Mouse (Mus musculus): ENCODE data around the gene Adamts14. TPM values are rescaled to one million over a fixed set of nuclear protein-coding genes. Genes with fewer than 3 reads are reported as not detected.
A peak's percentile ranks its signal among the peaks of the same experiment; 100 is the strongest.

The Adamts14 gene
- total RNA-seq, 1 experiment from 2014 or later: 2.8 TPM

GRCm38 (mm10) chr10:61275669-61276110 is 2.5 kb upstream of the Adamts14 start:
- DNase-seq: no peak

- no peak for DNase-seq
Measured at GRCm38 (mm10) chr10:61274532-61274931, 1.3 kb upstream of the Adamts14 start.

- no peak for DNase-seq
Measured at GRCm38 (mm10) chr10:61273844-61274215, 592 bp upstream of the Adamts14 start.

GRCm38 (mm10) chr10:61272631-61273030 is 607 bp downstream of the Adamts14 start:
- DNase-seq: no peak

- no peak for DNase-seq
Measured at GRCm38 (mm10) chr10:61272089-61272626, 1.1 kb downstream of the Adamts14 start.

- no peak for DNase-seq
Measured at GRCm38 (mm10) chr10:61267378-61267777, 5.9 kb downstream of the Adamts14 start.

- no peak for DNase-seq
Measured at GRCm38 (mm10) chr10:61263606-61264005, 9.6 kb downstream of the Adamts14 start.

- DNase-seq: no peak
Measured at GRCm38 (mm10) chr10:61261229-61262156, 11.7 kb downstream of the Adamts14 start.

- no peak for DNase-seq
Measured at GRCm38 (mm10) chr10:61258131-61258530, 15.1 kb downstream of the Adamts14 start.

GRCm38 (mm10) chr10:61256665-61257064 is 16.6 kb downstream of the Adamts14 start:
- no peak for DNase-seq

GRCm38 (mm10) chr10:61255190-61255589 is 18.0 kb downstream of the Adamts14 start:
- no peak for DNase-seq

- DNase-seq: peak; percentile 28
Measured at GRCm38 (mm10) chr10:61254761-61255160, 18.5 kb downstream of the Adamts14 start.

GRCm38 (mm10) chr10:61249951-61250350 is 23.3 kb downstream of the Adamts14 start:
- no peak for DNase-seq

GRCm38 (mm10) chr10:61248596-61249114 is 24.6 kb downstream of the Adamts14 start:
- DNase-seq: no peak

GRCm38 (mm10) chr10:61246288-61246687 is 26.9 kb downstream of the Adamts14 start:
- no peak for DNase-seq

- no peak for DNase-seq
Measured at GRCm38 (mm10) chr10:61241961-61242421, 31.2 kb downstream of the Adamts14 start.

GRCm38 (mm10) chr10:61240108-61240920 is 32.9 kb downstream of the Adamts14 start:
- no peak for DNase-seq

- no peak for DNase-seq
Measured at GRCm38 (mm10) chr10:61237391-61237785, 35.9 kb downstream of the Adamts14 start.

GRCm38 (mm10) chr10:61236683-61237390 is 36.4 kb downstream of the Adamts14 start:
- DNase-seq: no peak

- DNase-seq: no peak
Measured at GRCm38 (mm10) chr10:61235677-61236267, 37.5 kb downstream of the Adamts14 start.

- no peak for DNase-seq
Measured at GRCm38 (mm10) chr10:61234319-61234718, 38.9 kb downstream of the Adamts14 start.

Data from adrenal gland, postnatal 25 days (tissue).